Mouse (Mus musculus) kidney, postnatal 0 days (tissue): ENCODE results near the gene Cnpy1. TPM values are rescaled to one million over a fixed set of nuclear protein-coding genes. Genes with fewer than 3 reads are reported as not detected.

Experiments
- ATAC-seq: fragments of 200-750 bp; cut with Nextera tagmentation; replicated peaks from 2 replicates; pipeline ENCODE4 v1.8.0; 2017; ENCODE audit warnings: low read depth, moderate number of reproducible peaks, moderate TSS enrichment, moderate library complexity; ENCODE audit not compliant: low FRiP score
- DNase-seq: peaks from one replicate; pipeline ENCODE4 v3.0.0-alpha.2; 2016; ENCODE audit warnings: low spot score
- H3K27ac ChIP-seq: fragments of 300-500 bp; sonication (generic); 2 replicates; pipeline ENCODE4 v1.5.1; 2014; ENCODE audit warnings: mild to moderate bottlenecking
- H3K27me3 ChIP-seq: fragments of 300-500 bp; sonication (generic); 2 replicates; pipeline ENCODE4 v1.6.1; 2014; ENCODE audit warnings: low read length, mixed read lengths; ENCODE audit not compliant: insufficient read depth
- H3K36me3 ChIP-seq: fragments of 300-500 bp; sonication (generic); 2 replicates; pipeline ENCODE4 v1.6.1; 2014; ENCODE audit warnings: low read length, mixed read lengths; ENCODE audit not compliant: insufficient read depth
- H3K4me1 ChIP-seq: fragments of 300-500 bp; sonication (generic); replicated peaks from 2 replicates; pipeline ENCODE4 v1.6.1; 2014; ENCODE audit warnings: antibody characterized with exemption, low read length, mixed read lengths; ENCODE audit not compliant: insufficient read depth
- H3K4me2 ChIP-seq: fragments of 300-500 bp; sonication (generic); 2 replicates; pipeline ENCODE4 v1.6.1; 2014; ENCODE audit warnings: mild to moderate bottlenecking, low read length, moderate library complexity, mixed read lengths
- H3K4me3 ChIP-seq: fragments of 300-500 bp; sonication (generic); replicated peaks from 2 replicates; pipeline ENCODE4 v1.5.1; 2014; ENCODE audit warnings: low read depth, low read length
- H3K9ac ChIP-seq: fragments of 300-500 bp; sonication (generic); 2 replicates; pipeline ENCODE4 v1.6.1; 2014; ENCODE audit warnings: low read depth, low read length
- H3K9me3 ChIP-seq: fragments of 300-500 bp; sonication (generic); replicated peaks from 2 replicates; pipeline ENCODE4 v1.6.1; 2016; ENCODE audit warnings: low read length, inconsistent platforms, mixed read lengths
- CTCF ChIP-seq: IDR thresholded peaks from 2 replicates; pipeline ENCODE4 v1.5.1; 2016; ENCODE audit warnings: antibody characterized with exemption, low read depth, mild to moderate bottlenecking, moderate library complexity
- WGBS: fragments of 180-500 bp; shearing (Covaris S2); extraction: QIAGEN DNeasy Blood & Tissue Kit; methylation state at CpG from one replicate; pipeline ENCODE4 v1.1.7; 2014; 5-methylcytosine and 5-hydroxymethylcytosine counted together
- polyA plus RNA-seq: library from polyadenylated mRNA; unstranded; fragments of >200 nt; fragmentation: Nextera tagmentation; extraction: Ambion mirVana; gene quantifications from 2 replicates; pipeline ENCODE4 v1.2.1, GENCODE M21; 2015

Gene Cnpy1
- polyA plus RNA-seq, 1 experiment from 2014 or later: 0.08 TPM

GRCm38 (mm10) chr5:28199089-28199873 is 46.3 kb downstream of the Cnpy1 start:
- ATAC-seq: no peak
- Histone ChIP-seq H3K36me3 (no peaks in the 10 kb centered on the region), H3K9ac (no peak overlapping the region), H3K4me1 (no peaks in the 10 kb centered on the region), H3K27me3 (peaks cover 7% of the 10 kb centered on the region; the same call in 1 of the 2 replicates), H3K27ac (no peak overlapping the region), H3K4me2 (no peak overlapping the region), H3K9me3 (no peaks in the 10 kb centered on the region), H3K4me3 (no peak overlapping the region)
- DNase-seq: no peak
- WGBS: 34% methylated on average over 7 of the region's 7 CpGs
- TF ChIP-seq CTCF: no peak

GRCm38 (mm10) chr5:28195473-28195872 is 50.1 kb downstream of the Cnpy1 start:
- Histone ChIP-seq H3K36me3 (no peaks in the 10 kb centered on the region), H3K9me3 (no peaks in the 10 kb centered on the region), H3K4me3 (no peak overlapping the region), H3K27ac (no peak overlapping the region), H3K4me1 (no peaks in the 10 kb centered on the region), H3K4me2 (no peak overlapping the region), H3K9ac (no peak overlapping the region), H3K27me3 (no peaks in the 10 kb centered on the region)
- 26% methylated on average over 2 of the region's 2 CpGs for WGBS
- TF ChIP-seq CTCF: no peak
- no peak for ATAC-seq
- DNase-seq: no peak

GRCm38 (mm10) chr5:28192099-28192454 is 53.5 kb downstream of the Cnpy1 start:
- no peak overlapping the region for H3K4me2 ChIP-seq
- TF ChIP-seq CTCF: no peak
- no peak for ATAC-seq
- no peak overlapping the region for H3K9ac ChIP-seq
- 66% methylated on average over 4 of the region's 4 CpGs for WGBS
- no peaks in the 10 kb centered on the region for H3K36me3 ChIP-seq
- no peak overlapping the region for H3K27ac ChIP-seq
- H3K9me3 ChIP-seq: no peaks in the 10 kb centered on the region
- no peak for DNase-seq
- no peak overlapping the region for H3K4me3 ChIP-seq
- H3K27me3 ChIP-seq: no peaks in the 10 kb centered on the region
- no peaks in the 10 kb centered on the region for H3K4me1 ChIP-seq

- Histone ChIP-seq H3K27ac (no peak overlapping the region), H3K36me3 (no peaks in the 10 kb centered on the region), H3K9me3 (no peaks in the 10 kb centered on the region), H3K9ac (no peak overlapping the region), H3K4me1 (no peaks in the 10 kb centered on the region), H3K4me2 (no peak overlapping the region), H3K4me3 (no peak overlapping the region), H3K27me3 (no peaks in the 10 kb centered on the region)
- DNase-seq (no peak), ATAC-seq (no peak)
- no peak for TF ChIP-seq CTCF
- WGBS: 30% methylated on average over 3 of the region's 3 CpGs
Measured at GRCm38 (mm10) chr5:28191201-28192098, 54.2 kb downstream of the Cnpy1 start.

- Histone ChIP-seq H3K4me1 (no peaks in the 10 kb centered on the region), H3K9ac (no peak overlapping the region), H3K4me2 (no peak overlapping the region), H3K4me3 (no peak overlapping the region), H3K27me3 (peaks cover 43% of the 10 kb centered on the region), H3K36me3 (no peaks in the 10 kb centered on the region), H3K27ac (no peak overlapping the region), H3K9me3 (no peaks in the 10 kb centered on the region)
- TF ChIP-seq CTCF: no peak
- no peak for ATAC-seq
- WGBS: 22% methylated on average over 7 of the region's 7 CpGs
- DNase-seq: no peak
Measured at GRCm38 (mm10) chr5:28179237-28179790, 66.3 kb downstream of the Cnpy1 start.

GRCm38 (mm10) chr5:28178322-28178721 is 67.3 kb downstream of the Cnpy1 start:
- no peak overlapping the region for H3K27ac ChIP-seq
- H3K4me1 ChIP-seq: no peaks in the 10 kb centered on the region
- DNase-seq (no peak), ATAC-seq (no peak)
- no peaks in the 10 kb centered on the region for H3K9me3 ChIP-seq
- 24% methylated on average over 5 of the region's 5 CpGs for WGBS
- TF ChIP-seq CTCF: no peak
- no peak overlapping the region for H3K9ac ChIP-seq
- no peak overlapping the region for H3K4me2 ChIP-seq
- peaks cover 53% of the 10 kb centered on the region for H3K27me3 ChIP-seq
- H3K36me3 ChIP-seq: no peaks in the 10 kb centered on the region
- H3K4me3 ChIP-seq: no peak overlapping the region
